ENCODE assay signal across 8 mouse cellular contexts in the genomic region with DNA sequence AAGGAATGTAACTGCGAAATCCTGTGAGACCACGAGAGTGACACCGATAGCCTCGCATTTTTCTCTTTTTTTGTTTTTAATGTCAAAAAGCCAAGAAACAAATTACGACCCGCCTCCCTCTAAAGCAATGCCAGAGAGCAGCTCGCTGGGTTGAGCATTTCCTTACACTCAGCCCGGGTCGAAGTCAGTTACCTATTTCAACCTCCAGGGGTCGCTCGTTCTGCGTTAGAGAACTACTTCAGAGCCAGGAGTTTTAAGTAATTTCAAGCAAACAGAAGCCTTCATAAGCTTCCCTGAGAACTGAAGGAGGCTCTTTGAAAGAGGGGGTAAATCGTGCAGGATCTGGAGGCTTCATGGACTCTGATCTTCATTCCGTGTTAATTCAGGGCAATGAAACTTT. TPM values are rescaled to one million over a fixed set of nuclear protein-coding genes. Genes with fewer than 3 reads are reported as not detected.
DNase-seq lines count a peak whose midpoint lies in the region; ATAC-seq and TF ChIP-seq lines count a peak whose summit lies in the region.

No protein-coding gene starts in this region.

- peak; percentile 82 for DNase-seq in A20 (ENCODE audit: low read depth, low spot score)
- DNase-seq in heart, embryonic 10.5 days (ENCODE audit: low spot score): peak; percentile 83
- peak; percentile 87 for DNase-seq in limb, embryonic 14.5 days (ENCODE audit: low spot score)
- DNase-seq in midbrain, postnatal 0 days (ENCODE audit: low spot score): peak; percentile 88
- peak; percentile 51 to 72 for DNase-seq in spleen, postnatal 14 days (ENCODE audit: low spot score in 2 of 2)

- 2% methylated on average over 14 of the region's 14 CpGs for WGBS in bone marrow, adult 2 months
- WGBS in embryonic facial prominence, embryonic 15.5 days: 1% methylated on average over 14 of the region's 14 CpGs
- 6% methylated on average over 14 of the region's 14 CpGs for WGBS in heart, embryonic 10.5 days
- 2% methylated on average over 14 of the region's 14 CpGs for WGBS in kidney, embryonic 14.5 days
- WGBS in limb, embryonic 14.5 days: 2% methylated on average over 14 of the region's 14 CpGs
- WGBS in midbrain, postnatal 0 days: 5% methylated on average over 14 of the region's 14 CpGs

- no peak for TF ChIP-seq POLR2A in bone marrow, adult 2 months (IDR thresholded peaks at IDR 0.05; ENCODE audit: borderline replicate concordance, control insufficient read depth, low read depth, low read length)
- no peak for TF ChIP-seq POLR2A in limb, embryonic 14.5 days (IDR thresholded peaks at IDR 0.05; ENCODE audit: borderline replicate concordance, extremely low read depth, insufficient read depth, insufficient read length)

- no peaks in the 10 kb centered on the region for H3K27me3 ChIP-seq in embryonic facial prominence, embryonic 15.5 days
- H3K27me3 ChIP-seq in heart, embryonic 10.5 days (ENCODE audit: insufficient read depth, poor library complexity, severe bottlenecking): 0 out of 2 replicates have a peak, but pooled peaks cover 5% of the 10 kb centered on the region
- H3K27me3 ChIP-seq in kidney, embryonic 14.5 days (ENCODE audit: control insufficient read depth, insufficient read depth, low read length): no peaks in the 10 kb centered on the region; the same call in 1 of the 2 replicates
- H3K27me3 ChIP-seq in limb, embryonic 14.5 days (ENCODE audit: control insufficient read depth, insufficient read depth, low read length): no peaks in the 10 kb centered on the region
- no peaks in the 10 kb centered on the region for H3K27me3 ChIP-seq in midbrain, postnatal 0 days (ENCODE audit: insufficient read depth, low read length)

- no peaks in the 10 kb centered on the region for H3K9me3 ChIP-seq in embryonic facial prominence, embryonic 15.5 days (replicated peaks)
- H3K9me3 ChIP-seq in heart, embryonic 10.5 days: no peaks in the 10 kb centered on the region
- H3K9me3 ChIP-seq in kidney, embryonic 14.5 days (ENCODE audit: control insufficient read depth, low read length): no peaks in the 10 kb centered on the region; the same call in 1 of the 2 replicates
- no peaks in the 10 kb centered on the region for H3K9me3 ChIP-seq in limb, embryonic 14.5 days (ENCODE audit: control insufficient read depth, low read length)
- H3K9me3 ChIP-seq in midbrain, postnatal 0 days (ENCODE audit: low read length): no peaks in the 10 kb centered on the region

- peak overlapping the region; percentile 36 for H3K4me2 ChIP-seq in embryonic facial prominence, embryonic 15.5 days (replicated peaks)
- peak overlapping the region; percentile 43 for H3K4me2 ChIP-seq in kidney, embryonic 14.5 days (replicated peaks; ENCODE audit: low read depth, low read length)
- H3K4me2 ChIP-seq in limb, embryonic 14.5 days (replicated peaks; ENCODE audit: low read depth, low read length, severe bottlenecking): peak overlapping the region; percentile 38
- H3K4me2 ChIP-seq in midbrain, postnatal 0 days (ENCODE audit: low read depth, low read length, poor library complexity, severe bottlenecking): peak overlapping the region; percentile 43

- no peak overlapping the region for H3K27ac ChIP-seq in bone marrow, adult 2 months (ENCODE audit: control insufficient read depth, insufficient read depth, low read depth, low read length, poor library complexity)
- H3K27ac ChIP-seq in embryonic facial prominence, embryonic 15.5 days (replicated peaks): no peak overlapping the region
- H3K27ac ChIP-seq in heart, embryonic 10.5 days: no peak overlapping the region
- H3K27ac ChIP-seq in kidney, embryonic 14.5 days (ENCODE audit: low read depth, low read length): no peak overlapping the region
- H3K27ac ChIP-seq in limb, embryonic 14.5 days (replicated peaks; ENCODE audit: low read depth, low read length): no peak overlapping the region
- no peak overlapping the region for H3K27ac ChIP-seq in midbrain, postnatal 0 days (ENCODE audit: low read depth, low read length)

- ATAC-seq in embryonic facial prominence, embryonic 15.5 days (ENCODE audit: insufficient number of reproducible peaks, low FRiP score, low TSS enrichment, low read depth): 0 out of 2 replicates have a peak, but pooled peaks have one; percentile 44
- ATAC-seq in kidney, embryonic 14.5 days (ENCODE audit: low FRiP score, low TSS enrichment): peak; percentile 81
- ATAC-seq in limb, embryonic 14.5 days (ENCODE audit: low FRiP score, low read depth): peak; percentile 81
- ATAC-seq in midbrain, postnatal 0 days (ENCODE audit: low FRiP score): no peak

- no peak overlapping the region for H3K4me3 ChIP-seq in bone marrow, adult 2 months (replicated peaks; ENCODE audit: control insufficient read depth, low read depth, low read length)
- H3K4me3 ChIP-seq in embryonic facial prominence, embryonic 15.5 days (replicated peaks): 0 out of 2 replicates have a peak overlapping the region, but pooled peaks have one; percentile 3
- H3K4me3 ChIP-seq in heart, embryonic 10.5 days: peak overlapping the region; percentile 37; the same call in 1 of the 2 replicates
- no peak overlapping the region for H3K4me3 ChIP-seq in kidney, embryonic 14.5 days (ENCODE audit: low read length)
- no peak overlapping the region for H3K4me3 ChIP-seq in limb, embryonic 14.5 days (replicated peaks; ENCODE audit: low read length)
- peak overlapping the region; percentile 12; the same call in 1 of the 2 replicates for H3K4me3 ChIP-seq in midbrain, postnatal 0 days (ENCODE audit: low read depth, low read length)

- H3K36me3 ChIP-seq in embryonic facial prominence, embryonic 15.5 days: no peaks in the 10 kb centered on the region
- no peaks in the 10 kb centered on the region for H3K36me3 ChIP-seq in heart, embryonic 10.5 days
- H3K36me3 ChIP-seq in kidney, embryonic 14.5 days (ENCODE audit: control insufficient read depth, insufficient read depth, low read length): no peaks in the 10 kb centered on the region
- no peaks in the 10 kb centered on the region for H3K36me3 ChIP-seq in limb, embryonic 14.5 days (ENCODE audit: control insufficient read depth, insufficient read depth, low read length)
- no peaks in the 10 kb centered on the region for H3K36me3 ChIP-seq in midbrain, postnatal 0 days (ENCODE audit: insufficient read depth, low read length)

- no peaks in the 10 kb centered on the region for H3K4me1 ChIP-seq in bone marrow, adult 2 months (ENCODE audit: control insufficient read depth, insufficient read depth, low read length)
- peaks cover 11% of the 10 kb centered on the region; the same call in 1 of the 2 replicates for H3K4me1 ChIP-seq in embryonic facial prominence, embryonic 15.5 days
- H3K4me1 ChIP-seq in heart, embryonic 10.5 days: 0 out of 2 replicates have a peak, but pooled peaks cover 3% of the 10 kb centered on the region
- no peaks in the 10 kb centered on the region for H3K4me1 ChIP-seq in kidney, embryonic 14.5 days (ENCODE audit: control insufficient read depth, insufficient read depth, low read length)
- H3K4me1 ChIP-seq in limb, embryonic 14.5 days (ENCODE audit: control insufficient read depth, insufficient read depth, low read length): no peaks in the 10 kb centered on the region
- no peaks in the 10 kb centered on the region for H3K4me1 ChIP-seq in midbrain, postnatal 0 days (ENCODE audit: insufficient read depth, low read length)

- peak; percentile 61 for TF ChIP-seq CTCF in bone marrow, adult 2 months (IDR thresholded peaks at IDR 0.05; ENCODE audit: control insufficient read depth, insufficient read depth, low read length)
- peak; percentile 88 for TF ChIP-seq CTCF in midbrain, postnatal 0 days (IDR thresholded peaks at IDR 0.05)

- no peak overlapping the region for H3K9ac ChIP-seq in embryonic facial prominence, embryonic 15.5 days
- 0 out of 2 replicates have a peak overlapping the region, but pooled peaks have one; percentile 14 for H3K9ac ChIP-seq in kidney, embryonic 14.5 days (ENCODE audit: low read depth, low read length)
- 0 out of 2 replicates have a peak overlapping the region, but pooled peaks have one; percentile 18 for H3K9ac ChIP-seq in limb, embryonic 14.5 days (ENCODE audit: low read depth, low read length, severe bottlenecking)
- 0 out of 2 replicates have a peak overlapping the region, but pooled peaks have one; percentile 15 for H3K9ac ChIP-seq in midbrain, postnatal 0 days (replicated peaks; ENCODE audit: low read length, poor library complexity, severe bottlenecking)

RNA-seq across cellular contexts. Expression of a gene that starts 4.3 kb away (rescaled TPM):
- polyA plus RNA-seq in bone marrow, adult 2 months (2011; ENCODE audit: insufficient read depth, insufficient read length, low replicate concordance, missing spikeins): not detected in 2 replicates
- polyA plus RNA-seq in embryonic facial prominence, embryonic 15.5 days (2015; fragmentation: Nextera tagmentation; extraction: Ambion mirVana): 0.13 and 0.27 TPM in 2 replicates
- polyA plus RNA-seq in heart, embryonic 10.5 days (2016; fragmentation: Nextera tagmentation; extraction: Ambion mirVana): 0.07 TPM in 1 of 2 replicates, not detected in the other
- not detected in 2 replicates for polyA plus RNA-seq in kidney, embryonic 14.5 days (2014; fragmentation: Nextera tagmentation; extraction: Ambion mirVana)
- 0.38 and 0.73 TPM in 2 replicates for polyA plus RNA-seq in limb, embryonic 14.5 days (2012; rRNA removed)
- 0.10 and 0.14 TPM in 2 replicates for polyA plus RNA-seq in limb, embryonic 14.5 days (2014; fragmentation: Nextera tagmentation; extraction: Ambion mirVana)
- total RNA-seq in midbrain, postnatal 0 days (2014; rRNA removed): not detected in 2 replicates
- not detected in 2 replicates for polyA plus RNA-seq in midbrain, postnatal 0 days (2015; fragmentation: Nextera tagmentation; extraction: Ambion mirVana)

RNA-seq across cellular contexts. Expression of a gene that starts 12.2 kb away (rescaled TPM):
- not detected in 2 replicates for polyA plus RNA-seq in bone marrow, adult 2 months (2011; ENCODE audit: insufficient read depth, insufficient read length, low replicate concordance, missing spikeins)
- polyA plus RNA-seq in embryonic facial prominence, embryonic 15.5 days (2015; fragmentation: Nextera tagmentation; extraction: Ambion mirVana): 1.2 and 1.4 TPM in 2 replicates
- polyA plus RNA-seq in heart, embryonic 10.5 days (2016; fragmentation: Nextera tagmentation; extraction: Ambion mirVana): 0.30 and 0.36 TPM in 2 replicates
- 0.26 and 0.66 TPM in 2 replicates for polyA plus RNA-seq in kidney, embryonic 14.5 days (2014; fragmentation: Nextera tagmentation; extraction: Ambion mirVana)
- polyA plus RNA-seq in limb, embryonic 14.5 days (2012; rRNA removed): 1.7 and 1.9 TPM in 2 replicates
- 1.4 and 2.1 TPM in 2 replicates for polyA plus RNA-seq in limb, embryonic 14.5 days (2014; fragmentation: Nextera tagmentation; extraction: Ambion mirVana)
- not detected in 2 replicates for total RNA-seq in midbrain, postnatal 0 days (2014; rRNA removed)
- polyA plus RNA-seq in midbrain, postnatal 0 days (2015; fragmentation: Nextera tagmentation; extraction: Ambion mirVana): 0.27 TPM in 1 of 2 replicates, not detected in the other

RNA-seq across cellular contexts. Expression of a gene that starts 29.9 kb away (rescaled TPM):
- polyA plus RNA-seq in bone marrow, adult 2 months (2011; ENCODE audit: insufficient read depth, insufficient read length, low replicate concordance, missing spikeins): 3.7 and 8.6 TPM in 2 replicates
- polyA plus RNA-seq in embryonic facial prominence, embryonic 15.5 days (2015; fragmentation: Nextera tagmentation; extraction: Ambion mirVana): 2.5 and 3.8 TPM in 2 replicates
- polyA plus RNA-seq in heart, embryonic 10.5 days (2016; fragmentation: Nextera tagmentation; extraction: Ambion mirVana): 1.4 and 2.5 TPM in 2 replicates
- 1.3 and 1.7 TPM in 2 replicates for polyA plus RNA-seq in kidney, embryonic 14.5 days (2014; fragmentation: Nextera tagmentation; extraction: Ambion mirVana)
- 5.1 and 5.3 TPM in 2 replicates for polyA plus RNA-seq in limb, embryonic 14.5 days (2012; rRNA removed)
- 2.4 and 3.4 TPM in 2 replicates for polyA plus RNA-seq in limb, embryonic 14.5 days (2014; fragmentation: Nextera tagmentation; extraction: Ambion mirVana)
- total RNA-seq in midbrain, postnatal 0 days (2014; rRNA removed): 0.88 and 1.8 TPM in 2 replicates
- polyA plus RNA-seq in midbrain, postnatal 0 days (2015; fragmentation: Nextera tagmentation; extraction: Ambion mirVana): 1.1 and 1.3 TPM in 2 replicates

RNA-seq across cellular contexts. Expression of a gene that starts 35.3 kb away (rescaled TPM):
- polyA plus RNA-seq in bone marrow, adult 2 months (2011; ENCODE audit: insufficient read depth, insufficient read length, low replicate concordance, missing spikeins): 120 and 188 TPM in 2 replicates
- 352 and 356 TPM in 2 replicates for polyA plus RNA-seq in embryonic facial prominence, embryonic 15.5 days (2015; fragmentation: Nextera tagmentation; extraction: Ambion mirVana)
- polyA plus RNA-seq in heart, embryonic 10.5 days (2016; fragmentation: Nextera tagmentation; extraction: Ambion mirVana): 440 and 487 TPM in 2 replicates
- 407 and 495 TPM in 2 replicates for polyA plus RNA-seq in kidney, embryonic 14.5 days (2014; fragmentation: Nextera tagmentation; extraction: Ambion mirVana)
- 184 and 212 TPM in 2 replicates for polyA plus RNA-seq in limb, embryonic 14.5 days (2012; rRNA removed)
- 386 and 395 TPM in 2 replicates for polyA plus RNA-seq in limb, embryonic 14.5 days (2014; fragmentation: Nextera tagmentation; extraction: Ambion mirVana)
- 330 and 377 TPM in 2 replicates for total RNA-seq in midbrain, postnatal 0 days (2014; rRNA removed)
- 330 and 375 TPM in 2 replicates for polyA plus RNA-seq in midbrain, postnatal 0 days (2015; fragmentation: Nextera tagmentation; extraction: Ambion mirVana)

RNA-seq across cellular contexts. Expression of a gene that starts 36.0 kb away (rescaled TPM):
- polyA plus RNA-seq in bone marrow, adult 2 months (2011; ENCODE audit: insufficient read depth, insufficient read length, low replicate concordance, missing spikeins): 34.1 and 37.8 TPM in 2 replicates
- 135 TPM in 2 replicates for polyA plus RNA-seq in embryonic facial prominence, embryonic 15.5 days (2015; fragmentation: Nextera tagmentation; extraction: Ambion mirVana)
- 203 and 208 TPM in 2 replicates for polyA plus RNA-seq in heart, embryonic 10.5 days (2016; fragmentation: Nextera tagmentation; extraction: Ambion mirVana)
- 186 and 194 TPM in 2 replicates for polyA plus RNA-seq in kidney, embryonic 14.5 days (2014; fragmentation: Nextera tagmentation; extraction: Ambion mirVana)
- 47.4 and 66.4 TPM in 2 replicates for polyA plus RNA-seq in limb, embryonic 14.5 days (2012; rRNA removed)
- polyA plus RNA-seq in limb, embryonic 14.5 days (2014; fragmentation: Nextera tagmentation; extraction: Ambion mirVana): 127 and 135 TPM in 2 replicates
- total RNA-seq in midbrain, postnatal 0 days (2014; rRNA removed): 34.0 TPM in 2 replicates
- polyA plus RNA-seq in midbrain, postnatal 0 days (2015; fragmentation: Nextera tagmentation; extraction: Ambion mirVana): 111 and 118 TPM in 2 replicates

Comparison
In these comparisons a context has a peak if more than half of its experiments do, and no peak if none do; other contexts are left out.
1. H3K4me3 ChIP-seq: peak in embryonic facial prominence, embryonic 15.5 days (single experiment), heart, embryonic 10.5 days (single experiment) and midbrain, postnatal 0 days (single experiment); none in bone marrow, adult 2 months (single experiment), kidney, embryonic 14.5 days (single experiment) and limb, embryonic 14.5 days (single experiment).
2. Peak in every context shown above with its lines, with median percentiles within 50 percentile points of each other: DNase-seq and H3K4me2 ChIP-seq.